Mouse (Mus musculus): ENCODE measurements around the gene Erich2. TPM values are rescaled to one million over a fixed set of nuclear protein-coding genes. Genes with fewer than 3 reads are reported as not detected.

Erich2 gene
- polyA plus RNA-seq, 1 experiment = 2.7 TPM

DNA sequence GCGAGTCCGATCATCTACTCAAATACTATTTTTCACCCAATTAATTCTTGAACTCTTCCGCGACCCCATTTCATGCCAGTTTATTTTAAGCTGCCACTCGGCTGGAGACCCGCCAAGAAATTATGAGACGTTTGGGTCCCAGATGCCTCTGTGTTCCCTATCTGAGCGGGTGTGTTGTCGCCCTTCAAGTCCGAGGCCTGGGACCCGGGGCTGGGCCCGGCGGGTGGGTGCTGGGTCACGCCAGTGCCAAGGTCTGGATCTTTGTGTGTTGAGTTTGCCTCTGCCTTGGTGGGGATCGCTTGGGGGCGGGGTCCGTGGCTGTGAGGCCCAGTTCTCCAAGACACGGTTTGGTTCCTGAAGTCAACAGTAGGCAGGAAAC lies 58.0 kb downstream of the Erich2 start:
- peaks cover 6% of the 10 kb centered on the region; the same call in 1 of the 2 replicates for H3K27me3 ChIP-seq (replicated peaks; ENCODE audit: control insufficient read depth, insufficient read depth, low read length)
- no peaks in the 10 kb centered on the region for H3K36me3 ChIP-seq (ENCODE audit: control insufficient read depth, insufficient read depth, low read length)
- no peaks in the 10 kb centered on the region for H3K4me1 ChIP-seq (ENCODE audit: control insufficient read depth, insufficient read depth, low read length)
- H3K4me3 ChIP-seq (ENCODE audit: insufficient read depth, low read depth, low read length) = no peak overlapping the region
- no peak for DNase-seq
- WGBS = 11% methylated on average over 18 of the region's 18 CpGs
- no peak overlapping the region for H3K27ac ChIP-seq (ENCODE audit: insufficient read depth, low read depth, low read length)
- TF ChIP-seq POLR2A (IDR thresholded peaks at IDR 0.05; ENCODE audit: low read depth, low read length) = no peak
- TF ChIP-seq CTCF (conservative IDR thresholded peaks at IDR 0.05; ENCODE audit: insufficient read depth, insufficient read length, low read depth, low read length) = no peak

DNA sequence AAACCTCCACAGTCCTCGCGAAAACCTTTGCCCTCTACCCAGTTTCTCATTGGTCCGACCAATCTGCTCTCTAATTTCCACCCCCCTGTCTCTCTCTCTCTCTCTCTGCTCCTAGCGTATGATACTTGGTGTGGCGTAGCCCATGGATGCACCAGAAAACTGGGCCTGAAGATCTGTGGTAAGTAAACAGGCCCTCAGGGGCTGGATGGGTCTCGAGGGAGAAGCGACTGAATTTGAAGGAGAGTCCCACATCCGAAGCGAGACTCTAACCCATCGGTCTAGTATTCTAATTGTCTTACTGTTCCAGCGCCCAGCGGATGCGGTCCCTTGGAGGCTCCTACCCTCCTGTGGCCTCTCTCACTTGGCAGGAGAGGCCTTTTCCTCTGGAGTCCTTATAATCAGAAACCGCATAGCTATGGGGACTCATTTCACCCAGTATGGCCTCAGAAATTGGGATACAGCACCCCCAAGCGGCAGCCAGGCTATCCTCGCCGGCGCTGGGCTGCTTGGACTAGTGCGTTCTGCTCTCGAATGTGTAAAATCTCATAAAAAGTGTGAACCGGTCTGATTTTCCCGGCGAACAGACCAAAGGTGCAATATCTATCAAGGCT lies 58.6 kb downstream of the Erich2 start:
- WGBS = 16% methylated on average over 23 of the region's 23 CpGs
- H3K27ac ChIP-seq (ENCODE audit: insufficient read depth, low read depth, low read length) = no peak overlapping the region
- H3K4me3 ChIP-seq (ENCODE audit: insufficient read depth, low read depth, low read length) = no peak overlapping the region
- H3K27me3 ChIP-seq (replicated peaks; ENCODE audit: control insufficient read depth, insufficient read depth, low read length) = 0 out of 2 replicates have a peak, but pooled peaks cover 3% of the 10 kb centered on the region
- H3K4me1 ChIP-seq (ENCODE audit: control insufficient read depth, insufficient read depth, low read length) = no peaks in the 10 kb centered on the region
- DNase-seq = peak; percentile 27
- TF ChIP-seq CTCF (conservative IDR thresholded peaks at IDR 0.05; ENCODE audit: insufficient read depth, insufficient read length, low read depth, low read length) = 0 out of 2 replicates have a peak, but pooled peaks have one; percentile 26
- no peak for TF ChIP-seq POLR2A (IDR thresholded peaks at IDR 0.05; ENCODE audit: low read depth, low read length)
- no peaks in the 10 kb centered on the region for H3K36me3 ChIP-seq (ENCODE audit: control insufficient read depth, insufficient read depth, low read length)

- no peak for TF ChIP-seq POLR2A (IDR thresholded peaks at IDR 0.05; ENCODE audit: low read depth, low read length)
- TF ChIP-seq CTCF (conservative IDR thresholded peaks at IDR 0.05; ENCODE audit: insufficient read depth, insufficient read length, low read depth, low read length) = no peak
- DNase-seq = no peak
- Histone ChIP-seq H3K4me1 (ENCODE audit: control insufficient read depth, insufficient read depth, low read length) (no peaks in the 10 kb centered on the region), H3K36me3 (ENCODE audit: control insufficient read depth, insufficient read depth, low read length) (no peaks in the 10 kb centered on the region), H3K4me3 (ENCODE audit: insufficient read depth, low read depth, low read length) (no peak overlapping the region), H3K27me3 (replicated peaks; ENCODE audit: control insufficient read depth, insufficient read depth, low read length) (0 out of 2 replicates have a peak, but pooled peaks cover 3% of the 10 kb centered on the region), H3K27ac (ENCODE audit: insufficient read depth, low read depth, low read length) (no peak overlapping the region)
- WGBS = 4% methylated on average over 12 of the region's 12 CpGs
Observed at GRCm38 (mm10) chr2:70567682-70568077, 59.1 kb downstream of the Erich2 start.

DNA sequence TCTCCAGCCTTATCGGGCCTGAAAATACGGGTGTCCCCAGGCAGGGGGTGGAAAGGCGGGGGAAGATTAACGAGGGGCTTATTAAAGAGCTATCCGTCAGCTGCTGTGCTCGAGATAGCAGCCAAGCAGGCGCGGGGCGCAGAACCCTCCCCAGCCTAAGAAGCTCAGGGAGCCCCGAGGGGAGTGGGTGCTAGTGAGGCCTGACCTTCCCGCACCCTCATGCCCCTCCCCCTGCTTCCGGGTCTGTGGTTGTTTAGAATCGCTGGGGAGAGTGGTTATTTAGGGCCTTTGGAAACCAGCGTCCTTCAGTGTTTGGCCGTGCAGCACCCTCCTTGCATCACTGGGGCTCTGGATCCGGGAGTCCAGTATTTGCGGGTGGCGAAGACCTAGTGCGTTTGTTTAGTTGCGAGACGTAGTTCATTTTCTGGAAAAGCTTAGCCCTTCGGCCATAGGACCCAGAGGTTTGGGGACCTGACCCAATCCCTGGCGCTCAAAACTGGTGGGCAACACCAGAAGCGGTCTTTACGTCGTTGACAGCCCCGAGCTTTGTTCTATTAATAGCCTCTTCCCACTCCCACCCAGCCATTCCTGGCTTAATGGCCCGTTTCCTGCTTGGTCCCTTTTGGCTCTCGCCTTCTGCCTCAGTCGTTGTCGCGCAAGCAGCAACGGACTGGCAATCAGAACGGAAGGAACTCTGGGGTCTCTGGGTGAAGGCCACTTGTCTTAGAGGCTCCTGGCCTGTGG lies 59.8 kb downstream of the Erich2 start:
- H3K27me3 ChIP-seq (replicated peaks; ENCODE audit: control insufficient read depth, insufficient read depth, low read length) = 0 out of 2 replicates have a peak, but pooled peaks cover 3% of the 10 kb centered on the region
- H3K4me3 ChIP-seq (ENCODE audit: insufficient read depth, low read depth, low read length) = peak overlapping the region; percentile 1; the same call in 1 of the 2 replicates
- H3K36me3 ChIP-seq (ENCODE audit: control insufficient read depth, insufficient read depth, low read length) = no peaks in the 10 kb centered on the region
- no peaks in the 10 kb centered on the region for H3K4me1 ChIP-seq (ENCODE audit: control insufficient read depth, insufficient read depth, low read length)
- H3K27ac ChIP-seq (ENCODE audit: insufficient read depth, low read depth, low read length) = no peak overlapping the region
- TF ChIP-seq CTCF (conservative IDR thresholded peaks at IDR 0.05; ENCODE audit: insufficient read depth, insufficient read length, low read depth, low read length) (no peak), POLR2A (IDR thresholded peaks at IDR 0.05; ENCODE audit: low read depth, low read length) (no peak)
- DNase-seq = no peak
- WGBS = 2% methylated on average over 34 of the region's 34 CpGs

DNA sequence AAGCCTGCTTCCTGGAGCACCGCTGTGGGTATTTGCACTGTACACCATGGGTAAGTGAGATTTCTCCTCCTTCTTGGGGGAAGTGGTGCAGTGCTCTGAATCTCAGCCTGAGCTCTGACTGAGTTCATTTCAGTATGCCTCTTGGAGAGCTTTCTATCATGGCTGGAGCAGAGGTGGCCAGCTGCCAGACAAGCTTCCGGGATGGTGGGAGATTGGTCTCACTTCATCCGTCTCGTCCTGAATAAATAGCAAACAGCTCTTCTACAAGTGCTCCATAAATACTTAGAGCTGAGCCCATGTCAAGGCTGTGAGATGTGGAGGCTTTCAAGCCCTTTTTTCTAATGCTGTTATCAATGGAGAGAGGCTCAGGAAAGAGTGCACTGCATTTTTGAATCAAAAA lies 63.1 kb downstream of the Erich2 start:
- Histone ChIP-seq H3K36me3 (ENCODE audit: control insufficient read depth, insufficient read depth, low read length) (no peaks in the 10 kb centered on the region), H3K27me3 (replicated peaks; ENCODE audit: control insufficient read depth, insufficient read depth, low read length) (no peaks in the 10 kb centered on the region), H3K4me3 (ENCODE audit: insufficient read depth, low read depth, low read length) (no peak overlapping the region), H3K27ac (ENCODE audit: insufficient read depth, low read depth, low read length) (no peak overlapping the region), H3K4me1 (ENCODE audit: control insufficient read depth, insufficient read depth, low read length) (no peaks in the 10 kb centered on the region)
- WGBS = 54% methylated on average over 4 of the region's 4 CpGs
- DNase-seq = no peak
- TF ChIP-seq CTCF (conservative IDR thresholded peaks at IDR 0.05; ENCODE audit: insufficient read depth, insufficient read length, low read depth, low read length) = no peak
- no peak for TF ChIP-seq POLR2A (IDR thresholded peaks at IDR 0.05; ENCODE audit: low read depth, low read length)

DNA sequence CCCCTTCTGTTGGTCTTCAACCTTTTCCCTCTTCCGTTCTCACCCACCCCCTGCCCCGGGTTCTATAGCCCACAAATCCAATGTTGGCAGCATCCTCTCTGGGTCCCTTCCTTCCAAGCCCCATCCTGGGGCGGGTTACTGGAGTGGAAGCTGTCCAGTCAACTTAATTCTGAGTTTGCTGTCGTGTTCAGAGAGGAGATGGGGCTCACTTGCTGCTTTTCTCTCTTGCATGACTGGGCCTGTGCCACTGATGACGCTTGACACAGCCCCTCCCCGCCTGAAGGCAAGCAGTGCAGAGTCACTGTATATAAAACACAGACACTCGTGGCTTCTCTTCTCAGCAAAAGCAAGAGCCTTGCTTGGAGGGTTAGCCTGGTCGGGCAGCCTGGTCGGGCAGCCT lies 63.6 kb downstream of the Erich2 start:
- no peak overlapping the region for H3K4me3 ChIP-seq (ENCODE audit: insufficient read depth, low read depth, low read length)
- 57% methylated on average over 9 of the region's 9 CpGs for WGBS
- no peak overlapping the region for H3K27ac ChIP-seq (ENCODE audit: insufficient read depth, low read depth, low read length)
- H3K27me3 ChIP-seq (replicated peaks; ENCODE audit: control insufficient read depth, insufficient read depth, low read length) = no peaks in the 10 kb centered on the region
- no peak for DNase-seq
- no peaks in the 10 kb centered on the region for H3K4me1 ChIP-seq (ENCODE audit: control insufficient read depth, insufficient read depth, low read length)
- no peaks in the 10 kb centered on the region for H3K36me3 ChIP-seq (ENCODE audit: control insufficient read depth, insufficient read depth, low read length)
- TF ChIP-seq CTCF (conservative IDR thresholded peaks at IDR 0.05; ENCODE audit: insufficient read depth, insufficient read length, low read depth, low read length) (no peak), POLR2A (IDR thresholded peaks at IDR 0.05; ENCODE audit: low read depth, low read length) (no peak)

DNA sequence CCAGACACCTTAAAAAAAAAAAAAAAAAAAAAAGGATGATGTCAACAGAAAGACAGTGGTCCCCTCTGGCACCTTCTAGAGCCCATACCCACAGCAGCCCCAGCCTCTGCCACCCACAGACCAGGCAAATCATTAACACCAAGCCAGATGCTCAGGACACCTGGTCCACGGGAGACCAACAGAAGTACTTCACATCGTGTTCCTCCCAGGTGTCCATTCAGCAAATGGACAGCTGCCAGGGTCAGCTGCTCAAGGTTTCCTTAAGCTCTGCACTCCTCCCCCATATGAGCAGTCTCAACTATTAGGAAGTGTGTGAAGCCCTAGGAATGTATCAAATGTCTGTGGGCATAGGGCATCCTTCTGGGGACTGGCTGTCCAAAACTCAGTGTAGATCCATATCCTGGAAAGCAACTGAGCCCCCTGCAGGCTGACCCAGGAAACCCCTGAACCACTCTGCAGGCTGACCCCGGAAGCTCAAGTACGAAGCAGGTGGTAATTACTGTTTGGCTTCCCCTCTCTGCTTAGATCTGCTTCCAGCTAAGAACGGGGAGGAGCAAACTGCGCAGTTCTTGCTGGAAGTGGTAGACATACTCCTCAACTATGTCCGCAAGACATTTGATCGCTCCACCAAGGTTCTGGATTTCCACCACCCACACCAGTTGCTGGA lies 65.1 kb downstream of the Erich2 start:
- no peak overlapping the region for H3K4me3 ChIP-seq (ENCODE audit: insufficient read depth, low read depth, low read length)
- H3K4me1 ChIP-seq (ENCODE audit: control insufficient read depth, insufficient read depth, low read length) = no peaks in the 10 kb centered on the region
- H3K36me3 ChIP-seq (ENCODE audit: control insufficient read depth, insufficient read depth, low read length) = no peaks in the 10 kb centered on the region
- H3K27me3 ChIP-seq (replicated peaks; ENCODE audit: control insufficient read depth, insufficient read depth, low read length) = no peaks in the 10 kb centered on the region
- 59% methylated on average over 8 of the region's 8 CpGs for WGBS
- peak; percentile 53 for DNase-seq
- TF ChIP-seq POLR2A (IDR thresholded peaks at IDR 0.05; ENCODE audit: low read depth, low read length) (no peak), CTCF (conservative IDR thresholded peaks at IDR 0.05; ENCODE audit: insufficient read depth, insufficient read length, low read depth, low read length) (no peak)
- no peak overlapping the region for H3K27ac ChIP-seq (ENCODE audit: insufficient read depth, low read depth, low read length)

All from kidney, adult 2 months (tissue).